In genomic region chr16:31927412-31927811, GRCm38 (mm10) we compare ENCODE assay signal across 36 mouse cellular contexts. TPM values are rescaled to one million over a fixed set of nuclear protein-coding genes. Genes with fewer than 3 reads are reported as not detected.
"Had no signal": no experiment of that assay in that cellular context is flagged by ENCODE, and none has a peak within 500 bp of the region (broad histone marks: within the 10 kb centered on the region; RNA-seq: fewer than 3 reads in every experiment).

No protein-coding gene starts in this region.

- H3K4me2 ChIP-seq: limb, embryonic 12.5 days; limb, embryonic 13.5 days; limb, embryonic 15.5 days; liver, embryonic 11.5 days; liver, embryonic 12.5 days; liver, embryonic 13.5 days; liver, embryonic 15.5 days; lung, embryonic 14.5 days; lung, embryonic 15.5 days; midbrain, embryonic 11.5 days; midbrain, embryonic 12.5 days; midbrain, embryonic 13.5 days; midbrain, embryonic 15.5 days had no signal

- ATAC-seq: liver, embryonic 12.5 days; liver, postnatal 0 days; lung, postnatal 0 days; midbrain, embryonic 13.5 days; midbrain, embryonic 15.5 days; midbrain, embryonic 16.5 days had no signal

- H3K36me3 ChIP-seq: limb, embryonic 10.5 days; limb, embryonic 12.5 days; limb, embryonic 13.5 days; limb, embryonic 15.5 days; liver, embryonic 12.5 days; liver, embryonic 13.5 days; liver, embryonic 15.5 days; lung, embryonic 15.5 days; midbrain, embryonic 10.5 days; midbrain, embryonic 12.5 days; midbrain, embryonic 13.5 days; midbrain, embryonic 15.5 days had no signal

- H3K9me3 ChIP-seq: limb, embryonic 10.5 days; limb, embryonic 12.5 days; limb, embryonic 13.5 days; limb, embryonic 15.5 days; liver, embryonic 12.5 days; liver, embryonic 13.5 days; liver, embryonic 15.5 days; lung, embryonic 15.5 days; midbrain, embryonic 10.5 days; midbrain, embryonic 12.5 days; midbrain, embryonic 13.5 days; midbrain, embryonic 15.5 days had no signal

- H3K4me3 ChIP-seq: left cerebral cortex, adult 2 months; limb, embryonic 10.5 days; limb, embryonic 12.5 days; limb, embryonic 13.5 days; limb, embryonic 15.5 days; liver, embryonic 12.5 days; liver, embryonic 13.5 days; liver, embryonic 15.5 days; lung, embryonic 15.5 days; megakaryocyte, embryonic 14.5 days; midbrain, embryonic 10.5 days; midbrain, embryonic 12.5 days; midbrain, embryonic 13.5 days; midbrain, embryonic 15.5 days; myocyte had no signal

- DNase-seq: left cerebral cortex, postnatal 4 days; liver; liver, embryonic 13.5 days; liver, postnatal 0 days; lung, adult 18-20 months; lung, adult 2 months; lung, embryonic 14.5 days; lung, postnatal 10 days; lung, postnatal 14 days; lung, postnatal 36 days; lung, postnatal 4 days; midbrain, embryonic 14.5 days had no signal

- H3K9ac ChIP-seq: limb, embryonic 12.5 days; limb, embryonic 13.5 days; limb, embryonic 15.5 days; liver, embryonic 12.5 days; liver, embryonic 13.5 days; liver, embryonic 14.5 days; liver, embryonic 15.5 days; liver, postnatal 0 days; lung, embryonic 14.5 days; lung, embryonic 15.5 days; midbrain, embryonic 12.5 days; midbrain, embryonic 13.5 days; midbrain, embryonic 15.5 days had no signal

- H3K4me1 ChIP-seq: limb, embryonic 12.5 days; limb, embryonic 13.5 days; limb, embryonic 15.5 days; liver, embryonic 12.5 days; liver, embryonic 13.5 days; liver, embryonic 15.5 days; megakaryocyte, embryonic 14.5 days had no signal

- H3K27me3 ChIP-seq: limb, embryonic 15.5 days; midbrain, embryonic 15.5 days had no signal

- H3K27ac ChIP-seq: left cerebral cortex, adult 2 months; limb, embryonic 10.5 days; limb, embryonic 12.5 days; limb, embryonic 13.5 days; limb, embryonic 15.5 days; liver, embryonic 12.5 days; liver, embryonic 13.5 days; liver, embryonic 14.5 days; liver, embryonic 15.5 days; lung, embryonic 15.5 days; macrophage; midbrain, embryonic 10.5 days; midbrain, embryonic 12.5 days; midbrain, embryonic 13.5 days; midbrain, embryonic 15.5 days had no signal

RNA-seq across cellular contexts. Expression of gene Pigz, which starts 6.2 kb away (rescaled TPM):
- total RNA-seq: megakaryocyte progenitor cell, adult 5-6 weeks; megakaryocyte-erythroid progenitor cell, adult 5-6 weeks; monocyte, adult 5-6 weeks had no signal

RNA-seq across cellular contexts. Expression of gene Meltf, which starts 48.8 kb away (rescaled TPM):
- total RNA-seq: liver, adult 2 months; megakaryocyte progenitor cell, adult 5-6 weeks; megakaryocyte-erythroid progenitor cell, adult 5-6 weeks; monocyte, adult 5-6 weeks had no signal
- polyA plus RNA-seq: liver, adult 2 months; lung, postnatal 0 days; macrophage; myocyte had no signal
